Mouse (Mus musculus) spleen, adult 12 weeks (tissue): ENCODE measurements around the gene BC003965.
"Not testable (repeated sequence)": the region's sequence is repeated elsewhere in the genome, so short reads cannot be mapped to it uniquely, and the experiment has no call there.

Source experiments
- DNase-seq: peaks from one replicate; pipeline ENCODE4 v3.0.0; 2022; ENCODE audit warnings: low spot score

Gene BC003965

DNA sequence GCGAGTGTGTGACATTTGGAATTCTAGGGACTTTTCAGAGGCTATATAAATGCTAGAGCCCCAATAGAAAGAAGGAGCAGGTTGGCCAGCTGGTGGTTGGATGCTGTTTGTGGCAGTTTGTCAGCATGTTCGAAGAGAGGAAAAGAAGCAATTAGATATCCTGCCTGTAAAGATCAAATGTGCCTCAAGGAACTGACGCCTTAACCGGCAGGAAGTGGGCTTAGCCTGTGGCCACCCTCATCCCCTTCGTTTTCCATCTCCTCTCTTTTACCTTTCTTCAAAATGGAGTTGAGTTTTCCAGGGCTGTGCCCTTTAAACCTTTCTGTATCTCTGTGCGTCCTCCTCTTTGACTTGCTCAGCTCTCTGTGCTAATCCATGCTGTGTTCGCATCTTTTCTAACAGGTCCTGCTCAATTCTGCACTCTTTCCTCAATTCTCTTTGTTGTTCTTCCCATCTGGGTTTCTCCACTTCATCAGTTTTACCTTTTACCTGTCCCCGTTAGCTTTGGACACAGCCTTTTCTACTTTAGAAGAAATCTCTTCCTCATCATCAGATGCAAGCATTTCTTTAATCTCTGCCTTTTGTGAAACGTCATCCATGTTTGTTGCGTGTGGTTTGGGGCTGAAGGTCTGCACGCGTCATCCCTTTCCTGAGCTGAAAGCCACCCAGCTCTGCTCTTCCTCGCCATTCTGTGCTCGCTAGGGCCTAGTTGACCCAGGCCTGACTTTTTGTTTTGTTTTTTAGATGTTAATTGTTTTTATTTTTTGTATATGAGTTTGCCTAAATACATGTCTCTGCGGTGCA, 35.3 kb downstream of the BC003965 start:
- DNase-seq: no peak

DNA sequence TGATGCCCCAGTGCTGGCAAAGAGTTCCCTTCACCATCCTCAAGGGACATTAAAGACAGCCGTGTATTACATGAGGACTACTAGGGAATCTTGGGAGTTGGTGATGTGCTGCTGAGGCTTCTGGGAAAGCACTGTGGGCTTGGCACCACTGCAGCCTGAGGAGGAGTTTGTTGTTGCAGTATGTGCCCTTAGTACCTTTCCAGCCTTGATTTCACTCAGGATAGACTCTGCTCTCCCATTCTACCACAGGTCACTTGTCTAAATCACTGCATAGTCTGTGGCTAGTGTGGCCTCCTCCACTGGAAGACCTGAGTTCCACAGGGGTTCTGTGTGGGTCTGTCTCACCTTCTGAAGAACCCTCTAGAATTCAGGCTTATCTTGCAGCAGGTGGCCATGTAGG, 36.4 kb downstream of the BC003965 start:
- no peak for DNase-seq

DNA sequence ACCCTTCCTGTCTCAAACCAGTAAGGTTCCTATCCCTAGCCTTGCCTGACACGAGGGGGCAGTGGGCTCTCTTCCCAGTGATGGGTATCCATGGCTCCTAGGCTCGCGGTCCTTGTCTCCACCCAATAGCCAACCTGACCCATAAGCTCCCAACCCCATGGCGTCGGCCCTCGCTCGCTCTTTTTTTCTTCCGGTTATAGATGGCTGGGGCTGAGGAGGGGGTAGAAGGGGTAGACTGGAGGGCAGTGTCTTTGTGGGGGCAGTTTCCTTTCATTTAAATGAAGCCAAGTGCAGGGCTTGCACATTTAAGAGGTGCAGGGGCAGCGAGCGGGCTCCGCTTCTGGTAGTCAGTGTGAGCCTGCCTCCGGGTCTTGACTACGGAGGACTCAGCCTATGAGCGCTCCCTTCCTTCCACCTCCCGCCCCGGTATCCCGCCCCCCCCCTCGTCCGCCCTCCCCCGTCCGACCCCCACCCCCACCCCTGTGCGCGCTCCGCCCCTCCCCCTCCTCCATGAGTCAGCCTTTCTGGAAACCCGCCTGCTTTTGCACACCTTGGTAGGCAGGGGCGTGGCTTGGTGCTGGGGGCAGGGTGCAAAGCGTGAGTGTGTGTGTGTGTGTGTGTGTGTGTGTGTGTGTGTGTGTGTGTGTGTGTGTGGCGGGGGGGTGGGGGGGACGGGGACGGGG, 37.6 kb downstream of the BC003965 start:
- DNase-seq: peak; percentile 30

DNA sequence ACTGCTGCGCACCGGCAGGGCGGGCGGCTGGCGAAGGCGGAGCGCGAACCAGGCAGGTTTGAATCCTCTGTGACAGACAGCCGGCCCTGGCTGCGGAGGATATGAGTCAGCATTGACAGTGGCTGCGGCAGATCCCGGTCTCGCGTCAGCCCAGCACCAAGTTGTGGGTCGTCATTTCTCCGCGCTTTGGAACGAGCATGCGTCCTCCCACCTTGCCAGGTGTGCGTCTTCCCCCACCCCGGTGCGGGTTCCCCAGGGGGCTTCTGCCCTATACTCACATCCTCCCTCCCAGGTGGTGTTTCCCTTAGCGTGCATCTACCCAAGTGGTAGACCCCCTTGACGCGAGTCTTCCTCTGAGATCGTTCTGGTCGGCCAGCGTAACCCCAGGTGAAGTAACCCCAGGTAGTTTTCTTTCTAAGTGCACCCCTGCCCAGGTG, 38.2 kb downstream of the BC003965 start:
- not testable (repeated sequence) for DNase-seq

DNA sequence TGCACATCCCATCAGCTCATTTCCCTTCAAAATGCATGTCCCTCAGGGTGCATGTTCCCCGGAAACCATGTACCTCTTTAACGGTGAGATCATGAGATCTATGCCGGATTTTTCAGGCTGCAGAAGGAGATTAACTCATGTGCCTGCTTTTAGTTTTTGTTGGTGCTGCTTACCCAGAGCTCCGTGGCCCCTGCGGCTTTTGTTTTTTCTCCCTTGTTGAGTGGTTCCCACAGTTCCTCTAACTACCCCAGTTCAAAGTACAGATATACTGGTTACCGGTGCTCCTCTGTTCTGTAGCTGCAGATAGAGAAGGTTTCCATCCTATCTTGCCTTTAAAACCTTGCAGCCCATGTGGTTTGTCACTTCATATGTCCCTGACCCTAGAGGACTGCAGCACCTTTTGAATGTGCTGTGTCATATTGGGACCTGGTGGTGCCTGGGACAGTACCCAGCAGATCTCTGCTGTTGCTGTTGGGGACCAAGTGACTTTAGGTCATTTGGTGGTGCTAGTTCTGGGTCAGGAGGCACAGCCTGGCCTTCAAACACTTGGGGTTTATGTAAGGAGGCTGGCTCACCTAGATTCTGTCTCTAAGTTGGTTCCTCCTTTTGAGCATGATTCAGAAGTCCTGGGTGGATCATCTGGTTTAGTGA, 38.7 kb downstream of the BC003965 start:
- no peak for DNase-seq

DNA sequence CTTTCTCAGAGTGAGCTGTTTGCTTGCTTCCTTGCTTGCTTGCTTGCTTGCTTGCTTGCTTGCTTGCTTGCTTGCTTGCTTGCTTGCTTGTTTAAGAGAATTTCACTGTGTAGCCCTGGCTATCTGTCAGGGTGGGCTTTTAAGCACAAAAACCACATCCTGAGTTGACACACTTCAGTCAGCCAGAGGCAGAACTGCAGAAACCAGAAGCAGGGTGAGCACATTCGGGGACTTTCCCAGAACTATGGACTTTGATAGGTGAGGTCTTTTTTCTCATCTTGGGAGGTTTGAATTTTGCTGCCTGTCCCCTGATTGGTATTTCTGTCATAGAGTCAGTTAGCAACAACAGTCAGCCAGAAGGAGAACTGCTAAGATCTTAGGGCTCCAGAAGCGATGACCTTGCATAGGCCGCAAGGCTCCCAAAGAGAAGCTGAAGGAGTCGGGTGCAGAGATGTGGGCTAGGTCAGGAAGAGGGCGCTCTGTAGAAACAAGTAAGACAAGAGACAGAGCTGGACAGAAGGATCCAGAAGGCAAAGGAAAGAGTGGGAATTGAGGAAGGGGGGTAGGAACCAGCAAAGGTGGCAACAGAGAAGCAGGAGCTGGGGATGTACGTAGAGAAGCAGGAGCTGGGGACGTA, 40.4 kb downstream of the BC003965 start:
- no peak for DNase-seq

DNA sequence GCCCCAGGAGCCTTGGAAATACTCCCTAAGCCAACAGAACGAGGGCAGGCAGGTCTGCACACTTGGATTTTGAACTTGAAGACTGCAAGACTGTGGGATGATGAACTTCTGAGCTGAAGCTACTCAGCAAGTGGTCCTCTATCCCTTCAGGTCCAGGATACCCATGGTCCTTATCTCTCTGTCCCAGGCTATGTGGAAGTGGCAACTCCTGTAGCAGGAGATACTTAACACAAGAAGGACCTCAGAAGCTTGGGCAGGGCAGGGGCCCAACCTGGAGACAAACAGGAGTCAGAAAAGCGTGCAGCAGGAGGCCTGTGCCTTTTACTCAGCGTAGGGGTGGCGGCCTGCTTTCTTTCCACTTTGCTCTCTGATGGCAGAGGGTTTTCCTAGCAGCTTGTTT, 41.3 kb downstream of the BC003965 start:
- no peak for DNase-seq

DNA sequence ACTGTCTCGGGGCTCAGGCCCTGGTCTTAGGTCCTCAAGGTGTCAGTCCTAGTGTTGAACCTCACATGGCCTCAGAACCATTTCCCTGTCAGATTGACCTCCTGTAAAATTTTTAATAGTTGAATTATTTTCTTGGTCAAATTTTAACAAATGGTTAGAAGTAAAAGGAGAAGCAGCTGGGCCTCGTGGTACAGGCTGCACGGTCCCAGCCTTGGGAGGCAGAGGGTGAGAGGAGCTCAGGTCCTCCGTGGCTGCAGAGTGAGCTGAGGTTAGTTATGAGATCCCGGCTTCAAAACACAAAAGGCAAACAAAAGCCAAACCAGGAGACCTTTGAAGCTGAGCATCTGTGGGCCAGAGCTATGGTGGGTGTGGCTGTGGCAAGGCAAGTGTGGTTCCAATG, 43.6 kb downstream of the BC003965 start:
- DNase-seq: no peak

DNA sequence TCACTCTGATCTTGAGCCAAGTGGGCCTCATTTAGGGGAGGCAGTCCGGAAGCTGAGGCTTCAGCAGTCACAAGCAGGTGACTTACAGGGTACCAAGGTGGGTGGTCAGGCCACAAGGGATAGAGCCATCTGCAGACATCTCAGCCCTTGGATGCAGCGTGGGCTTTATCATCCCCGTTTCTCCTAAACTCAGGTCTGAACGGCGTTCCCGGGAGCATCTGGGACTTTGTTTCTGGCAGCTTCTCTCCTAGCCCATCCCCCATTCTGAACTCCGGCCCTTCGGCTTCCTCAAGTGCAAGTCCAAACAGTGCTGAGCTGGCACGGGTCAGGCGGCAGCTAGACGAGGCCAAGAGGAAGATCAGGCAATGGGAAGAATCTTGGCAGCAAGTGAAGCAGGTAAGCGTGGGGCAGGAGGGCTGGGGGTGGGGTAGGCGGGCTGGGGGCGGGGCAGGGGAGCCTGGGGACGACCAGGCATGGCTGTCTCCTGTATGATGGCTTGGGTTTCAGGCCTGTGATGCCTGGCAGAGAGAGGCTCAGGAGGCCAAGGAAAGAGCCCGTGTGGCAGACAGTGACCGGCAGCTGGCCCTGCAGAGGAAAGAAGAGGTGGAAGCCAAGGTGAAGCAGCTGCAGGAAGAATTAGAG, 45.8 kb downstream of the BC003965 start:
- not testable (repeated sequence) for DNase-seq

DNA sequence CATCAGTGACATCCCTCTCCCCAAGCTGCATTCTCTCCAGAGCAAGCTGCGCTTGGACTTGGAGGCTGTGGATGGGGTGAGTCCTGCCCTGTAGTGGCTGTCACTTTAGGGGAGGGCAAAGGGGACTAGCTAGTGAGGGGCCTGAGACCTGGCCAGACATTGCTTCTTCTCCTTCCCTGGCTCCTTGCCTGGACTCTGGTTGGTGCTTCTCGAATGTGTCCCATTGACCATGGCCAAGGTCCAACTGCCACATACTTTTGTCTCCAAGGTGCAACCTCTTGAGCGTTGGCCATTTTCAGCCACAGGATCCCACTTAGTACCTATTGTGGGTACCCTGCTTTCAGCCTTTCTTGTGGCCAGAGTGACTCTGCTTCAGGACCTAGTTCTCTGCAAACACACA, 46.3 kb downstream of the BC003965 start:
- no peak for DNase-seq

DNA sequence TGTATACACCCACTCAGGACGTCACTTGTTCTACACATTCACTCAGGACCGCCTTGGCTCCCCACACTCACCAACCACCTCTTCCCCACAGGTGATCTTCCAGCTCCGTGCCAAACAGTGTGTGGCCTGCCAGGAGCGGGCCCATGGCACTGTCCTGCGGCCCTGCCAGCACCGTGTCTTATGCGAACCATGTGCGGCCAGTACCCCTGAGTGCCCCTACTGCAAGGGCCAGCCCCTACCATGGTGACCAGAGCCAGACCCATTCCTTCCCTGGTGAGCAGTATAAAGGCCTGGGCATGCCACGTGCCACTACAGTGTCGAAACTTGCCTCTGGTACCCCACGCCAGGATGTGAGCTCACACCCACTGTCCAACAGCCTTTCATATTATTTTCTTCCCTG, 47.3 kb downstream of the BC003965 start:
- DNase-seq: not testable (repeated sequence)

DNA sequence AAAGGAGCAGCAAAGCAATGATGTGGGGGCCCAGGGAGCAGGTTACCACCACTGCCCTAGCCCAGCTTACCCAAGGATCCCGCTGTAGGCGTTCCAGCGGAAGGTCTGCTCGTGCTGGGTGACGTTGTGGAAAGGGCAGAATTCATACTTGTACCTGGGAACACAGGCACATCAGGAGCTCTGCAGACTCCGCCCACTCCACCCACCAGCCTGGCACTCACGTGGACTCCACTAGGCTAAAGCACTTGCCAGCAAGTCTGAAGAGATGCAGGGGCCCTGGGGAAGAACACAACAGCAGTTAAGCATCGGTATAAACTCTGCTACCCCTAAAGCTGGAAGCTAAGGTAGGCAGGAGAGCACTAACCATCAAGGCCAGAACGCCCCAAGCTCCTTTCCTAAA, 51.3 kb downstream of the BC003965 start:
- DNase-seq: no peak
